Mouse (Mus musculus) forebrain, postnatal 0 days (tissue): Measurements from ENCODE around the gene Zc3h12a. TPM values are rescaled to one million over a fixed set of nuclear protein-coding genes. Genes with fewer than 3 reads are reported as not detected.

Source experiments
- ATAC-seq: fragments of 200-750 bp; cut with Nextera tagmentation; 2 replicates; pipeline ENCODE4 v1.8.0; 2017; ENCODE audit warnings: mild to moderate bottlenecking, moderate library complexity
- DNase-seq: peaks from one replicate; pipeline ENCODE4 v3.0.0-alpha.2; 2015
- H3K27ac ChIP-seq: fragments of 300-500 bp; sonication (generic); 2 replicates; pipeline ENCODE4 v1.5.1; 2014; ENCODE audit warnings: low read depth, mild to moderate bottlenecking, antibody characterized with exemption, low read length, moderate library complexity, mixed read lengths
- H3K27me3 ChIP-seq: fragments of 300-500 bp; sonication (generic); 2 replicates; pipeline ENCODE4 v1.6.1; 2014; ENCODE audit warnings: mild to moderate bottlenecking, low read length, mixed read lengths; ENCODE audit not compliant: insufficient read depth
- H3K36me3 ChIP-seq: fragments of 300-500 bp; sonication (generic); 2 replicates; pipeline ENCODE4 v1.6.1; 2014; ENCODE audit warnings: mild to moderate bottlenecking, moderate library complexity; ENCODE audit not compliant: insufficient read depth
- H3K4me1 ChIP-seq: fragments of 300-500 bp; sonication (generic); 2 replicates; pipeline ENCODE4 v1.6.1; 2014; ENCODE audit warnings: antibody characterized with exemption; ENCODE audit not compliant: insufficient read depth
- H3K4me2 ChIP-seq: fragments of 300-500 bp; sonication (generic); 2 replicates; pipeline ENCODE4 v1.6.1; 2014; ENCODE audit warnings: low read depth, mild to moderate bottlenecking, moderate library complexity
- H3K4me3 ChIP-seq: fragments of 300-500 bp; sonication (generic); 2 replicates; pipeline ENCODE4 v1.5.1; 2014; ENCODE audit warnings: low read depth, low read length, mixed read lengths
- H3K9ac ChIP-seq: fragments of 300-500 bp; sonication (generic); 2 replicates; pipeline ENCODE4 v1.6.1; 2014; ENCODE audit warnings: mild to moderate bottlenecking
- H3K9me3 ChIP-seq: fragments of 300-500 bp; sonication (generic); 2 replicates; pipeline ENCODE4 v1.6.1; 2016; ENCODE audit warnings: low read length
- CTCF ChIP-seq: sonication (generic); IDR thresholded peaks from 2 replicates; pipeline ENCODE4 v1.5.1; 2016; ENCODE audit warnings: antibody characterized with exemption, control low read depth, low read depth
- WGBS: fragments of 180-500 bp; shearing (Covaris S2); extraction: QIAGEN DNeasy Blood & Tissue Kit; methylation state at CpG from one replicate; pipeline ENCODE4 v1.1.7; 2014; 5-methylcytosine and 5-hydroxymethylcytosine counted together
- polyA plus RNA-seq: library from polyadenylated mRNA; unstranded; fragments of >200 nt; fragmentation: Nextera tagmentation; extraction: Ambion mirVana; gene quantifications from 2 replicates; pipeline ENCODE4 v1.2.1, GENCODE M21; 2015
- total RNA-seq: library from RNA; depleted of rRNA; stranded (reverse); fragments of >200 nt; gene quantifications from 2 replicates; pipeline ENCODE4 v1.2.3, GENCODE M21; 2014; rRNA removed

Gene Zc3h12a
- total and polyA plus RNA-seq, 2 experiments from 2014 or later, result 0.07 TPM; not detected in 1

- WGBS, result 94% methylated on average over 5 of the region's 5 CpGs
- DNase-seq (no peak), ATAC-seq (no peak)
- no peak overlapping the region for H3K4me2 ChIP-seq
- no peaks in the 10 kb centered on the region for H3K9me3 ChIP-seq
- 0 out of 2 replicates have a peak, but pooled peaks cover 13% of the 10 kb centered on the region for H3K36me3 ChIP-seq
- no peak for TF ChIP-seq CTCF
- H3K4me3 ChIP-seq, result no peak overlapping the region
- no peaks in the 10 kb centered on the region for H3K27me3 ChIP-seq
- no peaks in the 10 kb centered on the region for H3K4me1 ChIP-seq
- H3K27ac ChIP-seq, result no peak overlapping the region
- H3K9ac ChIP-seq, result no peak overlapping the region
These were observed 31.6 kb downstream of the Zc3h12a start for GRCm38 (mm10) chr4:125096066-125096465.

DNA sequence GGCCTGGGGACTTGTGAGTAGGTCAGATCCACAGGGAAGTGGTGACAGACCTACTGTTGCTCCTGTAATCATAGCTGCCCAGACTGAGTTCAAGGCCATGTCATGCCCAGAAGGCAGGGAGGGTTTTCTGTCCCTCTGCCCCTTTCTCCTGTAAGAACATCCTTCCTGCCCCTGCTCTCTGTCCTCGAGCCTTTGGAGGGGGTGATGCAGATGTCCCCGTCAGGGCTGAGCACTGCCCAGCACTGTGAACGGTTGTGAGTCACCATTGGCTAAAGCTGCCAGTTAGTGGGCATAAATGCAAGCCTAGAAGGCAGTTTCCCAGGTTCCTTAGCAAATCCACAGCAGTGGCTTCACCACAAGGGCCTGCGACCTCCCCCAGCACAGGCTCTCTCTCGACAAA lies 34.6 kb downstream of the Zc3h12a start:
- WGBS, result 93% methylated on average over 5 of the region's 5 CpGs
- DNase-seq (no peak), ATAC-seq (no peak)
- H3K9ac ChIP-seq, result no peak overlapping the region
- no peaks in the 10 kb centered on the region for H3K4me1 ChIP-seq
- H3K27me3 ChIP-seq, result no peaks in the 10 kb centered on the region
- no peak overlapping the region for H3K4me3 ChIP-seq
- H3K36me3 ChIP-seq, result peaks cover 41% of the 10 kb centered on the region
- no peaks in the 10 kb centered on the region for H3K9me3 ChIP-seq
- H3K4me2 ChIP-seq, result no peak overlapping the region
- no peak for TF ChIP-seq CTCF
- H3K27ac ChIP-seq, result no peak overlapping the region

- peak; percentile 91 for ATAC-seq
- H3K4me1 ChIP-seq, result peaks cover 13% of the 10 kb centered on the region; the same call in 1 of the 2 replicates
- 2% methylated on average over 44 of the region's 45 CpGs for WGBS
These were observed 42.2 kb downstream of the Zc3h12a start for GRCm38 (mm10) chr4:125085346-125085841.

GRCm38 (mm10) chr4:125084403-125085345 lies 43.0 kb downstream of the Zc3h12a start, which contains the start of gene Meaf6:
Gene Meaf6, plus strand, starts transcription at chr4:125085134.
- peak within 1 kb of the TSS; percentile 99 for H3K27ac ChIP-seq
- peaks cover 28% of the 10 kb centered on the region for H3K36me3 ChIP-seq
- peak within 1 kb of the TSS; percentile 100 for H3K4me3 ChIP-seq
- H3K4me1 ChIP-seq, result peaks cover 13% of the 10 kb centered on the region; the same call in 1 of the 2 replicates
- DNase-seq (peak; percentile 94), ATAC-seq (peak; percentile 94)
- no peaks in the 10 kb centered on the region for H3K27me3 ChIP-seq
- 1% methylated on average over 63 of the region's 63 CpGs for WGBS
- TF ChIP-seq CTCF, result peak; percentile 88
- peak within 1 kb of the TSS; percentile 92 for H3K9ac ChIP-seq
- H3K4me2 ChIP-seq, result peak within 1 kb of the TSS; percentile 77
- no peaks in the 10 kb centered on the region for H3K9me3 ChIP-seq

More at GRCm38 (mm10) chr4:125085346-125085841, 42.2 kb downstream of the Zc3h12a start:
- TF ChIP-seq CTCF, result no peak
- Histone ChIP-seq H3K4me3 (peak overlapping the region; percentile 100), H3K9me3 (no peaks in the 10 kb centered on the region), H3K4me2 (peak overlapping the region; percentile 77), H3K27ac (peak overlapping the region; percentile 99), H3K36me3 (peaks cover 35% of the 10 kb centered on the region), H3K9ac (peak overlapping the region; percentile 92), H3K27me3 (no peaks in the 10 kb centered on the region)
- peak; percentile 80 for DNase-seq

DNA sequence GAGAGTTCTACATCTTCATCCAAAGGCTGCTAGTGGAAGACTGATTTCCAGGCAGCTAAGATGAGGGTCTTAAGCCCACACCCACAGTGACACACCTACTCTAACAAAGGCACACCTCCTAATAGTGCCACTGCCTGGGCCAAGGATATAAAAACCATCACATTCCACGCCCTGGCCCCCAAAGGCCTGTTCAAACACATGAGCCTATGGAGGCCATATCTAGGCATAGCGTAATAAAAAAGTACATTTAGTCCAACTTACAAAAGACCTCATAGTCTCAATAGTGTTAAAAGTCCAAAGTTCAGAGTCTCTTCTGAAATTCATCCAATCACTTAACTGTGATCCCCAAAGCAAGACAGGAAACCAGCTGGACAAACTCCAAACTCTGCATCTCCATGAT lies 48.9 kb downstream of the Zc3h12a start:
- 99% methylated on average over 2 of the region's 2 CpGs for WGBS
- H3K36me3 ChIP-seq, result peaks cover 24% of the 10 kb centered on the region
- ATAC-seq (no peak), DNase-seq (no peak)
- H3K27ac ChIP-seq, result no peak overlapping the region
- no peaks in the 10 kb centered on the region for H3K4me1 ChIP-seq
- no peak overlapping the region for H3K9ac ChIP-seq
- no peaks in the 10 kb centered on the region for H3K9me3 ChIP-seq
- TF ChIP-seq CTCF, result no peak
- H3K27me3 ChIP-seq, result no peaks in the 10 kb centered on the region
- H3K4me3 ChIP-seq, result no peak overlapping the region
- H3K4me2 ChIP-seq, result no peak overlapping the region

DNA sequence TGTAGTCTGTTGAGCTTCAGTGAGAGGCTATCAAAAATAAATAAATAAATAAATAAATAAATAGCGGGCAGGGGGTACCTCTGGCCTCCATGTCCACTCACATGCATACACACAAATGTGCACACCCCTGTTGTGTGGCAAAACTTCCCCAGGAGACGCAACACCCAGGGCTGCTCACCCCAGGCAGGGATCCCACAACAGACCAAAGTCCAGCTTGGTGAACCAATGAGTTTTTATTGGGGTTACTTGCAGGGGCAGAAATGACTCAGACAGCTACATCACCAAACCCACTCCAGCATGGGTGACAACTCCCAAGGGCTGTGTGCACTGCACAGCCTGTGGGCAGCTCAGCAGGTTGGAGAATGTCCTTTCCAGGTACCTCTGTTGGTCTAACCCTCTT lies 49.9 kb downstream of the Zc3h12a start:
- H3K4me1 ChIP-seq, result no peaks in the 10 kb centered on the region
- WGBS, result 88% methylated on average over 2 of the region's 2 CpGs
- no peak for TF ChIP-seq CTCF

More for the DNA sequence above, 49.9 kb downstream of the Zc3h12a start:
- H3K9ac ChIP-seq, result no peak overlapping the region
- H3K9me3 ChIP-seq, result no peaks in the 10 kb centered on the region
- H3K27ac ChIP-seq, result no peak overlapping the region
- DNase-seq (no peak), ATAC-seq (no peak)
- no peak overlapping the region for H3K4me2 ChIP-seq
- H3K27me3 ChIP-seq, result no peaks in the 10 kb centered on the region
- H3K4me3 ChIP-seq, result no peak overlapping the region
- H3K36me3 ChIP-seq, result peaks cover 34% of the 10 kb centered on the region

Other genes with a start within 250 kb of the Zc3h12a start
- gene Epha10, start 246.9 kb downstream of the Zc3h12a start, total RNA-seq, result 9.6 and 10.2 TPM in 2 replicates
- 2.0 and 4.0 TPM in 2 replicates for gene Epha10, start 246.9 kb downstream of the Zc3h12a start, polyA plus RNA-seq
- 12.4 and 36.1 TPM in 2 replicates for gene 9930104L06Rik, start 190.8 kb downstream of the Zc3h12a start, total RNA-seq
- gene 9930104L06Rik, start 190.8 kb downstream of the Zc3h12a start, polyA plus RNA-seq, result 6.0 and 8.7 TPM in 2 replicates
- gene Cdca8, start 188.5 kb downstream of the Zc3h12a start, total RNA-seq, result 7.3 and 10.1 TPM in 2 replicates
- gene Cdca8, start 188.5 kb downstream of the Zc3h12a start, polyA plus RNA-seq, result 16.8 and 21.2 TPM in 2 replicates
- 0.77 and 2.4 TPM in 2 replicates for gene Rspo1, start 141.4 kb downstream of the Zc3h12a start, total RNA-seq
- 0.87 and 1.9 TPM in 2 replicates for gene Rspo1, start 141.4 kb downstream of the Zc3h12a start, polyA plus RNA-seq
- 63.7 and 68.5 TPM in 2 replicates for gene Gnl2, start 111.3 kb downstream of the Zc3h12a start, total RNA-seq
- 82.3 and 84.0 TPM in 2 replicates for gene Gnl2, start 111.3 kb downstream of the Zc3h12a start, polyA plus RNA-seq
- gene Dnali1, start 62.1 kb downstream of the Zc3h12a start, total RNA-seq, result 1.9 and 2.4 TPM in 2 replicates
- 1.3 and 1.9 TPM in 2 replicates for gene Dnali1, start 62.1 kb downstream of the Zc3h12a start, polyA plus RNA-seq
- 30.7 and 46.6 TPM in 2 replicates for gene Snip1, start 61.2 kb downstream of the Zc3h12a start, total RNA-seq
- 18.0 and 18.8 TPM in 2 replicates for gene Snip1, start 61.2 kb downstream of the Zc3h12a start, polyA plus RNA-seq
- gene Meaf6, start 42.7 kb downstream of the Zc3h12a start, total RNA-seq, result 112 and 129 TPM in 2 replicates
- 134 and 153 TPM in 2 replicates for gene Meaf6, start 42.7 kb downstream of the Zc3h12a start, polyA plus RNA-seq